Mouse (Mus musculus): ENCODE measurements around the gene Mtr. TPM values are rescaled to one million over a fixed set of nuclear protein-coding genes. Genes with fewer than 3 reads are reported as not detected.

Gene Mtr
- polyA plus RNA-seq, 1 experiment from 2014 or later = 8.7 TPM

DNA sequence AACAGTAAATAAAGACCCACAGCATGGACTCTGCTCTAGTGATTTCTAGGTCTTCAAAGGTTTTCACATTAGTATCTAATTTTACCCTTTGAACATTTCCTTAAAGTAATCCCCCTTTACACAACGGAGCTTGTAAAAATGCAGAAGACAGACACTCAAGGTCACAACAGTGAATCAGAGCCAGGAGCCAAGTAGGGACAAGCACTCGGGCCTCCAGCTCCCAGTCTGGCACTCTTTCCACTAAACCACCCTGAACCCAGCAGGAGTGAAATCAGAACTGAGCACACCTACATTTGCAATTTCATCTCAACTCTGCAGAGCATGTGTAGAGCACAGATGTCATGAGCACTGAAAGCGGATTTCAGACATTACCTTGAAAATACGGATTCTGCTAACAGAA is 61.1 kb downstream of the Mtr start:
- Histone ChIP-seq H3K4me2 (ENCODE audit: low read length) (no peak overlapping the region), H3K9ac (ENCODE audit: low read depth, low read length) (no peak overlapping the region), H3K27me3 (ENCODE audit: insufficient read depth, low read length) (no peaks in the 10 kb centered on the region), H3K36me3 (ENCODE audit: insufficient read depth, low read length) (peaks cover 55% of the 10 kb centered on the region), H3K4me3 (replicated peaks; ENCODE audit: low read depth, low read length) (no peak overlapping the region), H3K4me1 (replicated peaks; ENCODE audit: insufficient read depth, low read length) (no peaks in the 10 kb centered on the region), H3K9me3 (replicated peaks; ENCODE audit: low read length) (no peaks in the 10 kb centered on the region), H3K27ac (no peak overlapping the region)
- DNase-seq (ENCODE audit: low spot score) = no peak
- no peak for TF ChIP-seq CTCF (IDR thresholded peaks at IDR 0.05; ENCODE audit: low read depth)
- ATAC-seq (replicated peaks; ENCODE audit: low FRiP score, low read depth) = no peak
- WGBS = 91% methylated on average over 4 of the region's 4 CpGs

DNA sequence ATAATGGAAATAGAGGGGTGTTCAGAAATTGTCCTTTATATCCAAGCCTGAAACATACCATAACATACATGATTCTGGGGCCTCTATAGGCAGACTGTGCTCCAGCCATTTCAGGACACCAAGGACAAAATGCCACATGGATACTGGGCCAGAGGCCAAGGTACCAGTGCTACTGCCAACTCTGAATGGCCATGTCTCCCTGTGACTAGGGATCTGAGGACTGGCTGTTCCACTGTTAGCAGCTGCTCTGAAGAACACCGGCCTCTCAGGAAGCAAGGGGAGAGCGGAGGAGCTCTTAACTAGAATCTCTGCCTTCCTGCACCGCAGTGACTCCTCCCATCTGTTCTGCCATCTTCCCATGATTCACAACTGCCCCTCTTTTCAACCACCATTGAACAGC is 61.9 kb downstream of the Mtr start:
- Histone ChIP-seq H3K27ac (no peak overlapping the region), H3K4me1 (replicated peaks; ENCODE audit: insufficient read depth, low read length) (no peaks in the 10 kb centered on the region), H3K36me3 (ENCODE audit: insufficient read depth, low read length) (peaks cover 55% of the 10 kb centered on the region), H3K4me2 (ENCODE audit: low read length) (no peak overlapping the region), H3K27me3 (ENCODE audit: insufficient read depth, low read length) (no peaks in the 10 kb centered on the region), H3K4me3 (replicated peaks; ENCODE audit: low read depth, low read length) (no peak overlapping the region), H3K9me3 (replicated peaks; ENCODE audit: low read length) (no peaks in the 10 kb centered on the region), H3K9ac (ENCODE audit: low read depth, low read length) (no peak overlapping the region)
- TF ChIP-seq CTCF (IDR thresholded peaks at IDR 0.05; ENCODE audit: low read depth) = no peak
- WGBS = 96% methylated on average over 3 of the region's 3 CpGs
- ATAC-seq (replicated peaks; ENCODE audit: low FRiP score, low read depth) (no peak), DNase-seq (ENCODE audit: low spot score) (no peak)

DNA sequence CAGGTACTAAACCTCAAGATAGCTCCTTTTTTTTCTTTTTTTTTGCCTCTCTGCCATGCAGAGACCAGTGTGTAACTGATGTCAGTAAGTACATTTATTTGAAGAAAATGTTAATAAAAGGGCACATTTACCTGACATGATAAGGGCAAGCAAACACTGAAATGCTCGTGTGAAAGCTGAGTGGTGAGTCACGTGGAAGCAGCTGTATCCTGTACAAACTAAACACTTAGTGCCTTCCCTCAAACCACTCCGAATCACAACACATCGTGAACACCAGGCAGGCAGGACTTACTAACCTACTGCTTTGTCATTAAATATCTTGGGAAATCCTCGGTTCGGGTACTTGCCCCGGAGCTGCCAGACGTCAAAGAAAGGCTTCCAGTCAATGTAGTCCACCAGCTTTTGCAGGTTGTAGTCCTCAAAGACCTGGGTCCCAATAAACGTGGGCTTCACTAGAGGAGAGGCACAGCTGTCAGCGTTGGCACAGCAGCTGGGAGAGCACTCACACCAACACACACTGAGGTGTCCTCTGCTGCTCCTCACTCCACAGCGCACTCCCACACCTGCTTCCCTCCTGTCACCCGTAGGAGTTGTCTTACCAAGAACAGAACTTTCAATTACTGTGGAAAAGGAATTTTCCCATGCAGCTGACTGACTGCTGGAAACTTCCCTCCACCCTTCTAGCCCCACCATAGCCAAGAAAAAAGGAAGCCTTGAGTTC is 62.8 kb downstream of the Mtr start:
- H3K36me3 ChIP-seq (ENCODE audit: insufficient read depth, low read length) = peaks cover 52% of the 10 kb centered on the region
- no peaks in the 10 kb centered on the region for H3K27me3 ChIP-seq (ENCODE audit: insufficient read depth, low read length)
- H3K4me2 ChIP-seq (ENCODE audit: low read length) = no peak overlapping the region
- H3K9me3 ChIP-seq (replicated peaks; ENCODE audit: low read length) = no peaks in the 10 kb centered on the region
- DNase-seq (ENCODE audit: low spot score) (no peak), ATAC-seq (replicated peaks; ENCODE audit: low FRiP score, low read depth) (no peak)
- no peak overlapping the region for H3K9ac ChIP-seq (ENCODE audit: low read depth, low read length)
- no peak for TF ChIP-seq CTCF (IDR thresholded peaks at IDR 0.05; ENCODE audit: low read depth)
- WGBS = 80% methylated on average over 12 of the region's 12 CpGs
- no peak overlapping the region for H3K4me3 ChIP-seq (replicated peaks; ENCODE audit: low read depth, low read length)
- H3K4me1 ChIP-seq (replicated peaks; ENCODE audit: insufficient read depth, low read length) = no peaks in the 10 kb centered on the region
- H3K27ac ChIP-seq = no peak overlapping the region

DNA sequence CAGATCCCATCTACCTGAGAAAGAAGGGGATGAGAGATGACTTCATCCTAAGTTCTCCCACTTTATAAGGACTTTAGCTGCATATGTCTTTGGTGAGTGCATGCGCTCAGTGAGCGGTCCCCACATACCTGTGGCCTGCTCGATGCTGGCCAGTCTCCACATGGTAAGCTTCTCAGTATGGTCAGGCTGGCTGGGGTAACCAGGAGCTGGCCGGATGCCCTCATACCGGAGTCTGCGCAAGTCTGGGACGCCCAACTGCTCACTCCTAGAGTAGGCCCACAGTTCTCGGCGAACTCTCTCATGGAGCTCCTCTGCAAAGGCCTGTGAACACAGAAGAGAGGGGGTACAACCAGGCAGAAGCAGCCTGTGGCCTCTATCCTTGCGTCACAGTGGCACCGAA is 68.7 kb downstream of the Mtr start:
- H3K4me3 ChIP-seq (replicated peaks; ENCODE audit: low read depth, low read length) = no peak overlapping the region
- no peak overlapping the region for H3K4me2 ChIP-seq (ENCODE audit: low read length)
- DNase-seq (ENCODE audit: low spot score) = no peak
- peaks cover 26% of the 10 kb centered on the region for H3K36me3 ChIP-seq (ENCODE audit: insufficient read depth, low read length)
- H3K4me1 ChIP-seq (replicated peaks; ENCODE audit: insufficient read depth, low read length) = no peaks in the 10 kb centered on the region
- no peak overlapping the region for H3K27ac ChIP-seq
- H3K9ac ChIP-seq (ENCODE audit: low read depth, low read length) = no peak overlapping the region
- no peaks in the 10 kb centered on the region for H3K9me3 ChIP-seq (replicated peaks; ENCODE audit: low read length)
- WGBS = 95% methylated on average over 11 of the region's 11 CpGs
- no peak for ATAC-seq (replicated peaks; ENCODE audit: low FRiP score, low read depth)
- TF ChIP-seq CTCF (IDR thresholded peaks at IDR 0.05; ENCODE audit: low read depth) = no peak
- H3K27me3 ChIP-seq (ENCODE audit: insufficient read depth, low read length) = no peaks in the 10 kb centered on the region

DNA sequence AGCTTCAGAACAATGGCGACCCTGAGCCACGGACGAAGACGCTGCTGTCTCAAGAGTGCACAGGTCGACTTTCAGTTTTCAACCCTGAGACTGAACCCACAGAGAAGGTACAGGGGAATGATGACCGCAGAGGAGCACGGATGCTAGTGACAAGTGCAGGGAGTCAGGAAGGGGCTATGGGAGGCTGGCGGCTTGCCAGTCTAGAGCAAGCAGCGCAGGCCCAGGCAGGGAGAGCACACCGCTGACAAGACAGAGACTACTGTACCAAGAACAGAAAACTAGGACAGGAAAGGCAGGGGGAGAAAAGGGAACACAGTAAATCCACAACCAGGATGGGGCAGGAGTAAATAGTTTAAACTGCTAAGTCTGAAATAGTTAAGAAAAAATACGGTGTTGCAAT is 69.1 kb downstream of the Mtr start:
- no peak for TF ChIP-seq CTCF (IDR thresholded peaks at IDR 0.05; ENCODE audit: low read depth)
- Histone ChIP-seq H3K9ac (ENCODE audit: low read depth, low read length) (no peak overlapping the region), H3K4me3 (replicated peaks; ENCODE audit: low read depth, low read length) (no peak overlapping the region), H3K4me2 (ENCODE audit: low read length) (no peak overlapping the region), H3K27me3 (ENCODE audit: insufficient read depth, low read length) (no peaks in the 10 kb centered on the region), H3K9me3 (replicated peaks; ENCODE audit: low read length) (no peaks in the 10 kb centered on the region), H3K36me3 (ENCODE audit: insufficient read depth, low read length) (peaks cover 22% of the 10 kb centered on the region), H3K4me1 (replicated peaks; ENCODE audit: insufficient read depth, low read length) (no peaks in the 10 kb centered on the region), H3K27ac (no peak overlapping the region)
- no peak for DNase-seq (ENCODE audit: low spot score)
- 88% methylated on average over 11 of the region's 11 CpGs for WGBS
- no peak for ATAC-seq (replicated peaks; ENCODE audit: low FRiP score, low read depth)

DNA sequence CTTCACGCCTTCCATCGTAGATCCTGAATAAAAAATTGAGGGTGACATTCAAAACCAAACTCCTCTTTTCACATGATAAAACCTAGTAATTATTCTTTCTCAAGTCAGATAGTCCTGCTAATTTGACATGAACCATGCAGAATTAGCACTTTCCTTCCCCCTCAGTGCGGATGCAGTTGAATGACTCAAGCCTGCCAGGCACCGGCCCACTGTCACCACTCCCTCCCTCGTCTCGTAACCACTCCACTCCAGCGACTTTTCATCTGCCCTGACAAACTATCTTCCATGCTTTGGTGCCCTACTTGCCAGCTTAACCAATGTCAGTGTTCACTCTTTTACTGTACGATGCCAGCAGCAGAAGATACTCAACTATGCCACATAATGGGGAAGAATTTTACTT is 78.4 kb downstream of the Mtr start:
- Histone ChIP-seq H3K4me3 (replicated peaks; ENCODE audit: low read depth, low read length) (no peak overlapping the region), H3K9ac (ENCODE audit: low read depth, low read length) (no peak overlapping the region), H3K9me3 (replicated peaks; ENCODE audit: low read length) (no peaks in the 10 kb centered on the region), H3K36me3 (ENCODE audit: insufficient read depth, low read length) (no peaks in the 10 kb centered on the region), H3K27me3 (ENCODE audit: insufficient read depth, low read length) (no peaks in the 10 kb centered on the region), H3K4me1 (replicated peaks; ENCODE audit: insufficient read depth, low read length) (no peaks in the 10 kb centered on the region), H3K4me2 (ENCODE audit: low read length) (no peak overlapping the region), H3K27ac (no peak overlapping the region)
- WGBS = 45% methylated on average over 8 of the region's 8 CpGs
- ATAC-seq (replicated peaks; ENCODE audit: low FRiP score, low read depth) (no peak), DNase-seq (ENCODE audit: low spot score) (peak; percentile 20)
- no peak for TF ChIP-seq CTCF (IDR thresholded peaks at IDR 0.05; ENCODE audit: low read depth)

DNA sequence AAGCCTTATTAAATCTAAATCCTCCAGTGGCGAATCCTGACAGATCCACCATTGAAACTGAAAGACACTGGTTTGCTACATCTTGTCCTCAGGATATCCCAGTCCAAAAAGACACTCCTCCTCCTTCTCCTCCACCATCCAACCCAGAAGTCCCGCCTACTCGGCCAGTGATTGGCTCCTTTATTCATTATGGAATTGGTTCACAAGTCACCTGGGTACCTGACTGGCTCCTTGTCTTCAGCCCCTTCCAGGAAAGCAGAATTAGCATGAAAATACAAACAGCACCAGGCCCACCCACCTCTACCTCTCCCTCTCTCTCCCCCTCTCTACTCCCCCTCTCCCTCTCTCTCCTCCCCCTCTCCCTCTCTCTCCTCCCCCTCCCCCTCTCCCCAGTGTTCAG is 81.2 kb downstream of the Mtr start:
- WGBS = 38% methylated on average over 3 of the region's 3 CpGs
- Histone ChIP-seq H3K9me3 (replicated peaks; ENCODE audit: low read length) (no peaks in the 10 kb centered on the region), H3K9ac (ENCODE audit: low read depth, low read length) (no peak overlapping the region), H3K4me1 (replicated peaks; ENCODE audit: insufficient read depth, low read length) (no peaks in the 10 kb centered on the region), H3K4me2 (ENCODE audit: low read length) (no peak overlapping the region), H3K27me3 (ENCODE audit: insufficient read depth, low read length) (no peaks in the 10 kb centered on the region), H3K27ac (no peak overlapping the region), H3K36me3 (ENCODE audit: insufficient read depth, low read length) (no peaks in the 10 kb centered on the region), H3K4me3 (replicated peaks; ENCODE audit: low read depth, low read length) (no peak overlapping the region)
- no peak for TF ChIP-seq CTCF (IDR thresholded peaks at IDR 0.05; ENCODE audit: low read depth)
- no peak for DNase-seq (ENCODE audit: low spot score)
- no peak for ATAC-seq (replicated peaks; ENCODE audit: low FRiP score, low read depth)
